Mouse (Mus musculus): ENCODE data around the gene Aars. TPM values are rescaled to one million over a fixed set of nuclear protein-coding genes. Genes with fewer than 3 reads are reported as not detected.
"Not testable (repeated sequence)": the region's sequence is repeated elsewhere in the genome, so short reads cannot be mapped to it uniquely, and the experiment has no call there.

Aars gene
- polyA plus RNA-seq, 1 experiment from 2014 or later, result 89.6 TPM

- Histone ChIP-seq H3K27me3 (ENCODE audit: control insufficient read depth, insufficient read depth, low read length) (no peaks in the 10 kb centered on the region), H3K9ac (ENCODE audit: low read length) (no peak overlapping the region), H3K4me3 (ENCODE audit: low read depth, low read length) (no peak overlapping the region), H3K27ac (ENCODE audit: low read depth, low read length) (no peak overlapping the region), H3K9me3 (ENCODE audit: control insufficient read depth, low read length) (no peaks in the 10 kb centered on the region), H3K4me1 (ENCODE audit: control insufficient read depth, insufficient read depth, low read length) (no peaks in the 10 kb centered on the region), H3K4me2 (ENCODE audit: low read depth) (no peak overlapping the region), H3K36me3 (ENCODE audit: control insufficient read depth, insufficient read depth, low read length) (no peaks in the 10 kb centered on the region)
- DNase-seq (ENCODE audit: low spot score), result no peak
- 33% methylated on average over 6 of the region's 6 CpGs for WGBS
- ATAC-seq (ENCODE audit: insufficient read depth, low FRiP score, low TSS enrichment), result no peak
Measured at GRCm38 (mm10) chr8:111079861-111080271, 46.9 kb downstream of the Aars start.

DNA sequence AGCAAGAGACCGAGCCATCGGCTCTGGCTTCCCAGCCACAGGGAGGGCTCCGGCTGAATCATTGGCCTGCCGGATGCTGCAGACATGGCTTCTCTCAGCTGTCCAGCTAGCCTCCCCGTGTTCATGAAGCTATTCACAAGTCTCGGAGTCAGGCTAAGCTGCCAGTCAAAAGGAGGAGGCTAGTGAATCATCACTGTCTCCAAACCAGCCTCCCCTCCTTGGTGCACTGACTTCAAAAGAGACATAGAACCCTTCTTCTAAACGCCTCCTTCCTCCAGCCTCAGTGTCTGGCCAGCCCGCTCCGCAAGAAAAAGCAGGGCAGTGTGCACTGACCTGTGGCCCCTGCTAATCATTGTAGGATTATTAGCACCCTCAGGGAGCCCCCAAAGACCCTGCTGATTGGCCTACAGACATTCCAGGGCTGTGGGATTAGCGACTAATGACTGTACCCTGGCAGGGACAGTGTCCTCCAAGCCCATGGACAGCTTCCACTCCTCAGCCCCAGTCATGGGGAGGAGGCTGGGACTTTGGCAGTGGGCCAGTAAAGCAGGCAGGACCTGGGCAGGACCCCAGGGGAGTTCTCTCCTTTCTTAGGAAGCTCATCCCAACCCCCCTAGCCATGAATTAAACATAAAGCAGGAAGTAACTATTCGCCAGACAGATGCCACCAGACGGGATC lies 48.8 kb downstream of the Aars start:
- Histone ChIP-seq H3K4me2 (ENCODE audit: low read depth) (no peak overlapping the region), H3K36me3 (ENCODE audit: control insufficient read depth, insufficient read depth, low read length) (no peaks in the 10 kb centered on the region), H3K9ac (ENCODE audit: low read length) (no peak overlapping the region), H3K27me3 (ENCODE audit: control insufficient read depth, insufficient read depth, low read length) (no peaks in the 10 kb centered on the region), H3K27ac (ENCODE audit: low read depth, low read length) (no peak overlapping the region), H3K4me1 (ENCODE audit: control insufficient read depth, insufficient read depth, low read length) (no peaks in the 10 kb centered on the region), H3K4me3 (ENCODE audit: low read depth, low read length) (no peak overlapping the region), H3K9me3 (ENCODE audit: control insufficient read depth, low read length) (no peaks in the 10 kb centered on the region)
- ATAC-seq (ENCODE audit: insufficient read depth, low FRiP score, low TSS enrichment) (no peak), DNase-seq (ENCODE audit: low spot score) (no peak)
- 69% methylated on average over 12 of the region's 12 CpGs for WGBS

- H3K9me3 ChIP-seq (ENCODE audit: control insufficient read depth, low read length); H3K27ac ChIP-seq (ENCODE audit: low read depth, low read length); H3K27me3 ChIP-seq (ENCODE audit: control insufficient read depth, insufficient read depth, low read length); DNase-seq (ENCODE audit: low spot score); H3K4me2 ChIP-seq (ENCODE audit: low read depth); ATAC-seq (ENCODE audit: insufficient read depth, low FRiP score, low TSS enrichment); H3K9ac ChIP-seq (ENCODE audit: low read length); H3K36me3 ChIP-seq (ENCODE audit: control insufficient read depth, insufficient read depth, low read length); H3K4me1 ChIP-seq (ENCODE audit: control insufficient read depth, insufficient read depth, low read length); H3K4me3 ChIP-seq (ENCODE audit: low read depth, low read length): not testable (repeated sequence)
- WGBS, result 88% methylated on average over 5 of the region's 5 CpGs
Measured at GRCm38 (mm10) chr8:111083936-111084335, 51.0 kb downstream of the Aars start.

GRCm38 (mm10) chr8:111090126-111090525 lies 57.2 kb downstream of the Aars start:
- ATAC-seq (ENCODE audit: insufficient read depth, low FRiP score, low TSS enrichment) (no peak), DNase-seq (ENCODE audit: low spot score) (peak; percentile 69)
- 0% methylated on average over 2 of the region's 2 CpGs for WGBS
- Histone ChIP-seq H3K4me1 (ENCODE audit: control insufficient read depth, insufficient read depth, low read length) (no peaks in the 10 kb centered on the region; the same call in 1 of the 2 replicates), H3K4me2 (ENCODE audit: low read depth) (no peak overlapping the region), H3K9me3 (ENCODE audit: control insufficient read depth, low read length) (no peaks in the 10 kb centered on the region), H3K4me3 (ENCODE audit: low read depth, low read length) (no peak overlapping the region), H3K27me3 (ENCODE audit: control insufficient read depth, insufficient read depth, low read length) (no peaks in the 10 kb centered on the region), H3K36me3 (ENCODE audit: control insufficient read depth, insufficient read depth, low read length) (no peaks in the 10 kb centered on the region), H3K27ac (ENCODE audit: low read depth, low read length) (no peak overlapping the region), H3K9ac (ENCODE audit: low read length) (no peak overlapping the region)

DNA sequence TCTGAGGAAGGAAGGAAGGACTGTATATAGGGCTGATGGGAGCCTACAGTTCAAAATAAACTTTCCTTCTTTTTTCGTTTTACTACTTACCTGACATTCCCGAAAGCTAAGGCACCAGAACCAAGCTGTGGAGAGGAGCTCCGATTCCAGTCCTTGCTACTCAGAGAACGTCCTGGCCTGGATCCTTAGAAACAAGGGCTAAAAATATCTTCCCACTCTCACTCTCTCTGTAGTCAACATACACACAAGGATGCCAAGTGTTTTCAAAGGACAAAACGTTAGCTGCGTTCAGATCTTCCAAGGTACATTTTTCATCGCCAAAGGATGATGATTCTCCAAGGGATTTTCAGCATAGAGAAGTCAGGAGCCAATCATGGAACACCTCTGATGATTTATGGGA lies 58.8 kb downstream of the Aars start:
- Histone ChIP-seq H3K27ac (ENCODE audit: low read depth, low read length) (no peak overlapping the region), H3K27me3 (ENCODE audit: control insufficient read depth, insufficient read depth, low read length) (no peaks in the 10 kb centered on the region), H3K36me3 (ENCODE audit: control insufficient read depth, insufficient read depth, low read length) (no peaks in the 10 kb centered on the region), H3K4me3 (ENCODE audit: low read depth, low read length) (no peak overlapping the region), H3K9me3 (ENCODE audit: control insufficient read depth, low read length) (no peaks in the 10 kb centered on the region), H3K9ac (ENCODE audit: low read length) (no peak overlapping the region), H3K4me1 (ENCODE audit: control insufficient read depth, insufficient read depth, low read length) (no peaks in the 10 kb centered on the region; the same call in 1 of the 2 replicates), H3K4me2 (ENCODE audit: low read depth) (no peak overlapping the region)
- no peak for ATAC-seq (ENCODE audit: insufficient read depth, low FRiP score, low TSS enrichment)
- DNase-seq (ENCODE audit: low spot score), result no peak
- 83% methylated on average over 7 of the region's 7 CpGs for WGBS

DNA sequence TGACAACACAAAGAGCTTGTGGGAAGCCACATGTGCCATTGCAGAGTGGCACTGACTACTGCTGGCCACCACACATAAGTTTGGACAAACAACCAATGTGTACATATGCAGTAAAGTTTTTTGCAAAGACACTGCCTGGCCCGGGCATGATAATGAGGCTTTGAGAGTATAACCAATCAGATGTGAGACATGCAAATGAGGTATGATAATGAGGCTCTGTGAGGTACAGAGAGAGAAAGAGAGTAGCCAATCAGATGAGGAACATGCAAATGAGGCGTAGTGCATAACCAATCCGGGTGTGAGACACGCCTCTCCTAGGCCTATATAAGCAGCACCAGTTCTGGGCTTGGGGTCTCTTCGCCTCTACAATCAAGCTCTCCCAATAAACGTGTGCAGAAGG lies 59.4 kb downstream of the Aars start, which contains the start of gene Clec18a:
Gene Clec18a (minus strand): TSS at position 101 of the 400 bp plus-strand sequence.
- not testable (repeated sequence) for H3K9me3 ChIP-seq (ENCODE audit: control insufficient read depth, low read length); DNase-seq (ENCODE audit: low spot score); ATAC-seq (ENCODE audit: insufficient read depth, low FRiP score, low TSS enrichment); H3K27me3 ChIP-seq (ENCODE audit: control insufficient read depth, insufficient read depth, low read length); H3K4me1 ChIP-seq (ENCODE audit: control insufficient read depth, insufficient read depth, low read length); H3K36me3 ChIP-seq (ENCODE audit: control insufficient read depth, insufficient read depth, low read length); H3K4me2 ChIP-seq (ENCODE audit: low read depth); H3K27ac ChIP-seq (ENCODE audit: low read depth, low read length); H3K9ac ChIP-seq (ENCODE audit: low read length); H3K4me3 ChIP-seq (ENCODE audit: low read depth, low read length)
- WGBS, result 85% methylated on average over 4 of the region's 6 CpGs

DNA sequence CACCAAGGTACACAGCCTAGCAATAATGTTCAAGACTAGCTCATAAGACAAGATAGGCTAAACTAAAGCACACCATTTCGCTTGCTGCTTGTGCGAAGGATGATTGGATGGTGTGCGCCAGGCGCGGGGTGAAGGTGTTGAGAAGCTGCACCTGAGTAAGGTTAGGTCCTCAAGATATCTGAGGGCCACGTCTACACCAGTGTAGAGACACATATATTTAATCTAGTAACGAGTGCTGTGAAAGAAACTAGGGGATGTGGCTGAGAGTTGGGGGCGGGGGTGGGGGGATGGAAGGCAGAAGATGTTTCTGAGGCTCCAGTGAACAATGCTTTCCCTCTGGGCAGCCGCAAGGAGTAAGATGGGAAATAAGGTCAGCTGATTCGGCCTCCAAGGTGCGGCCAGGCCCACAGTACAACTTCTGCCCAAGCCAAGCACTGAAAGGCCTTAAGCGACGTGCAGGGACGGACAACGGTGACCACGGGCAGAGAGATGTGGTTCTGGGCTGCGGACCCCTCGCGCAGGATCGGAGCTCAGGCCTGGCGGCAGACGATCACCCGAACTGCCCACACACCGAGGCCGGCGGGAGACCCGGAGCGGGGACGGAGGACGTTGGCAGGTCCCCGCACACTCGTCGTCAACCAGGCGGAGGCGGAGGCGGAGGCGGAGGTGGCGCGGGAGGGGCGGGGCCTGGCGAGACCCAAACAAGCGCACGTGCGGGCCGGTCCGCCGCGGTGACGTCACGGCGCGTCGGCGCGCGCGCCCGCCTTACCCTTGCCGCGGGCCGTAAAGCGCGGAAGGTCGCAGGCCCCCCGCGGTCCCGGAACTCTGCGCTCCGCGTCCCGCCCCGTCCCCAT lies 61.1 kb downstream of the Aars start, which contains the start of gene Pdpr:
Gene Pdpr (plus strand): TSS at position 766 of the 854 bp plus-strand sequence.
- DNase-seq (ENCODE audit: low spot score) (peak; percentile 93), ATAC-seq (ENCODE audit: insufficient read depth, low FRiP score, low TSS enrichment) (peak; percentile 92)
- Histone ChIP-seq H3K4me1 (ENCODE audit: control insufficient read depth, insufficient read depth, low read length) (no peaks in the 10 kb centered on the region; the same call in 1 of the 2 replicates), H3K4me2 (ENCODE audit: low read depth) (peak within 1 kb of the TSS; percentile 77), H3K9ac (ENCODE audit: low read length) (peak within 1 kb of the TSS; percentile 54), H3K36me3 (ENCODE audit: control insufficient read depth, insufficient read depth, low read length) (no peaks in the 10 kb centered on the region), H3K27me3 (ENCODE audit: control insufficient read depth, insufficient read depth, low read length) (no peaks in the 10 kb centered on the region), H3K27ac (ENCODE audit: low read depth, low read length) (no peak within 1 kb of the TSS), H3K4me3 (ENCODE audit: low read depth, low read length) (peak within 1 kb of the TSS; percentile 64), H3K9me3 (ENCODE audit: control insufficient read depth, low read length) (no peaks in the 10 kb centered on the region)
- 7% methylated on average over 55 of the region's 72 CpGs for WGBS

- H3K27ac ChIP-seq (ENCODE audit: low read depth, low read length); H3K4me1 ChIP-seq (ENCODE audit: control insufficient read depth, insufficient read depth, low read length); H3K27me3 ChIP-seq (ENCODE audit: control insufficient read depth, insufficient read depth, low read length); DNase-seq (ENCODE audit: low spot score); H3K9me3 ChIP-seq (ENCODE audit: control insufficient read depth, low read length); H3K36me3 ChIP-seq (ENCODE audit: control insufficient read depth, insufficient read depth, low read length): not testable (repeated sequence)
- peak overlapping the region; percentile 64 for H3K4me3 ChIP-seq (ENCODE audit: low read depth, low read length)
- H3K4me2 ChIP-seq (ENCODE audit: low read depth), result peak overlapping the region; percentile 77
- ATAC-seq (ENCODE audit: insufficient read depth, low FRiP score, low TSS enrichment), result peak; percentile 93
- peak overlapping the region; percentile 54 for H3K9ac ChIP-seq (ENCODE audit: low read length)
- WGBS, result under 1% methylated on average over 41 of the region's 69 CpGs
Measured at GRCm38 (mm10) chr8:111094719-111095302, 61.9 kb downstream of the Aars start.

Measured in neural tube, embryonic 11.5 days (tissue).